Mouse (Mus musculus) adrenal gland, postnatal 10 days (tissue): ENCODE data around the gene Wnt10b. TPM values are rescaled to one million over a fixed set of nuclear protein-coding genes. Genes with fewer than 3 reads are reported as not detected.

Experiments
- DNase-seq: peaks from one replicate; pipeline ENCODE4 v3.0.0; 2021; ENCODE audit warnings: mixed read lengths
- total RNA-seq, 2 experiments: library from RNA; stranded (reverse); gene quantifications; 2 replicates each; pipeline ENCODE4 v1.2.3; 2021

Gene Wnt10b
- total RNA-seq, 2 experiments from 2014 or later: 0.96 to 1.1 TPM

DNA sequence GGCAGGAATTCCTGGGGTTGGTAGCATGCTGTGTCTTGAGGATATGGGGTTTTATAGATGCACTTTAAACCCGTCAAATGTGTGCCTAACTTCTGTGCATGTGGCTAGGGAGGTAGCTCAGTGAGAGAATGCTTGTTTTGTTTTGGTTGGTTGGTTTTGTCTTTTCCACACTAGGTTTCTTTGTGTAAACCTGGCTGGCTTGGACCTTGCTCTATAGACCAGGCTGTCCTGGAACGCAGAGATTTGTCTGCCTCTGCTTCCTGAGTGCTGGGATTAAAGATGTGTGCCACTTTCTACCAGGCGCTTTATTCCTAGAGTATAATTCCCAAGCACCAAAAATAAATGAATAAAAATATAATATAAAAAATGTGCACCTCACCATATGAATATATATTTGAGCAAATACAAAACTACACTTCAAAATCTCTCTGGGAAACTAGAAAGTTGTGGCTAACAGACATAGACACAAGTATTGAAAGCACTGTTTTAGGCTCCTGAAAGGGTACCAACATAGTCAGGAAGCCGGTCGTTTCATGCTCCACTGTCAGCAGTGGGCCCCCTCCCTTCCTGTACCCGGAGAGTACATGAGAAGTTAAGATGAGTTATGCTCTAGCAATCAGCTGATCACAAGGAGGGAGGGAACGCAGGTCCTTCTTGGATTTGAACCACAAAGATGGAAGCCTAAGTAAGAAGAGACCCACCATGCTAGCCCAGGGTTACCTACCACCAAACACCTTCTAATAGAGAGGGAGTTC lies 48.0 kb downstream of the Wnt10b start:
- no peak for DNase-seq

DNA sequence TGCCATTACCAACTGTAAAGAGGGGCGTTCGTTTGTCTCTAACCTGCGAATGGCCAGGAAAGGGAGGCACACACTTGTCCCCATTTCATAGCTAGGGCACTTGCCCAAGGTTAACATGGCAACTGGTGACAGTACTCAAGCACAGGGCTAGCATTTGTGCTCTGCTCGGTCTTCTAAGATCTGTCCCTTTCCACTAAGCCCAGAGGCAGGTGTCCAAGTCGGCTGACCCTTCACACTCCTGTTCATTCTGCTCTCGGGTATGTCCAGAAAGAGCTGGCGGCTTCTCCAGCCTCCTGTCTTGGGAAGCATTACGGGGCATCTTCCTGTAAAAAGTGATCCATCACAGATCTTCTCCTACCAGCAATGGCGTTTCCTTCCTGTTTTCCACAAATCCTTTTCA lies 49.6 kb downstream of the Wnt10b start:
- peak; percentile 21 for DNase-seq

DNA sequence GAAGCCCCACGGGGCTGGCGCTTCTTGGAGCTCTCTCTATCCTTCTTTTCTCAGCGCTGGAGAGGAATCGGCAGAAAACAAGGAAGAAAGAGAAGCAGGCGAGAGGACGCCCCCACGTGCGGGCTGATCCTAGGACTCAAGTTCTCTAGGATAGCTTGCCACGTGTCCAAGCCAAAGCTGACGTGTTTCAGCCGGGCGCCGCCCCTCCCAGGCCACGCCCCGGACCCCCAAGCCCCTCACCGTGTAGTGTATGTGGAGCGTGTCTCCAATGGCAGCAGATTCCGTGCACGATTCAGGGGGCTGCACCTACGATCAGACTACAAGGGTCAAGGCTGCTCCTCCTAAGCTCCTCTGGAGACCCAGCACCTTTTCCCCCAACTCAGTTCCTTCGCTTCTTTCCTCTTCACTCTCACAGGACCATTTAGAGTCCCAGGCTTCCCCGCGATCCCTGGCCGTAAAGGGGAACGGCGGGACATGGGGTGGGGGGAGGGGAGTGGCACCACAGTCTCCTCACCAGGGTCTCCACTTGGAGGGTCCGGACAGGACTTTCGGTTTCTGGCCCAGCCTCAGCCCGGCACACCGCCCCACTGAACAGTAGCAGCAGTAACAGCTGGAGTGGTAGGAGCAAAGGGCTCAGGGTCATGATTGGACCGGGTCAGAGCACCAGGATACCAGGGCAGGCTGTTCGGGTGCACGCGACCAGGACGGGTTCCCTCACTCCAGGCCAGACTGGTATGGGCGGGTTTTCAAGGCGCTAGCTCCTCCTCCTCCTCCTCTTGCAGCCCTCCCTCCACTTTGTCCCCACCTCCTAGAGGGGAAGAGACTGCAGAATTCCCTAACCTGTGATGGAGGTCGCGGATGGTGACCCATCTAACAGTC lies 50.3 kb downstream of the Wnt10b start, which contains the start of gene Fkbp11:
Gene Fkbp11, minus strand, starts transcription at position 756 of the 879 bp plus-strand sequence.
- DNase-seq: peak; percentile 75

DNA sequence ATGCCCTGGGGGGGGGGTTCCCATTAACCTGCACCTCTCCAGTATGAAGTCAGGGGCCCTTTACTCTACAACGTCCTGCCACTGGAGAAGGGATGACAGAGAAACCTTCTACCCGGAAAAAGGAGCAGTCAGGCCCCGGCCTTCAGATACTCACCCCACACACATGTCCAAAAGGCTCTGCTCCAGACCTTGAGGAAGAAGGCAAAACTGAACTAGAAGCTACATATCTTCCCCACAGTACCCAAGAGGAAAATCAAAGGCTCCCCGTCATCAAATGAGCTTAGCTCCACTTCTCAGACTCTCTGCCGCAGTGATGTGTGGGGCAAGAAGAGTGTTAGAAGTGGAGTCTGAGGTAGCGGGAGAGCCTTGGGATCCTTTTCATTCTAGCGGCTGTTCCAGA lies 51.2 kb downstream of the Wnt10b start:
- no peak for DNase-seq

DNA sequence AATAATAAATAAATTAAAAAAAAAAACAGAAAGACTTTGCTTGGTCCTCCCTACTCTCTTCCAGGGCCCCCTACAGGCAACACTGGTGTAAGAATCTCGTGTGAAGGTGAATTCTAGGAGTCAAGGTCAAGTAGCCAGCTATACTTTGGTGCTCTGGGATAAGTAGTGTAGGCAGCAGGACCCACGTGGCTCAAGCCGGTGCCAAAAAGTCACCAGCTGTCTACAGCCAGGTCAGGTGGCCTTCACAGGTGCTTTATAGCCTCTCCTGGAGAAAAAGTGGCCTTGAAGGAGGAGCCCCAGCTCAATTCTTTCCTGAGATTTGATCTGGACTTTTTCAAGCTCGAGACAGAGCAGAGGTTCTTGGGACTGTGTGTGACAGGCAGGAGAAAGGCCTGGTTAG lies 51.9 kb downstream of the Wnt10b start:
- no peak for DNase-seq

DNA sequence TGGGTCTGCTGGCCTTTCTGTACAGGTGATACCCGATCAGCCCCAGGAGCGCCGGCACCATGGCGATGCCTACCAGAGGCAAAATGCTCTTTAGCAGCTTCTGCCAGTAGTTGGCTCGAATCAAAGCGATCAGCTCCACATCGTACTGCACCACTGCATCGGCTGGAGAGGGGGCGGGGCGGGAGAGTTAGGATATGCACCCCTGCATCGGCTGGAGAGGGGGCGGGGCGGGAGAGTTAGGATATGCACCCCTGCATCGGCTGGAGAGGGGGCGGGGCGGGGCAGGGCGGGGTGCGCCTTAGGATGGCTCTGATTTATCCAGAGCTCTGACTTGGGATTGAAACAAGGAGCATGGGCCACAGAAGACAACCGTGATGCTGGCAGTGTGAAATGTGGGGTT lies 53.5 kb downstream of the Wnt10b start:
- DNase-seq: no peak

DNA sequence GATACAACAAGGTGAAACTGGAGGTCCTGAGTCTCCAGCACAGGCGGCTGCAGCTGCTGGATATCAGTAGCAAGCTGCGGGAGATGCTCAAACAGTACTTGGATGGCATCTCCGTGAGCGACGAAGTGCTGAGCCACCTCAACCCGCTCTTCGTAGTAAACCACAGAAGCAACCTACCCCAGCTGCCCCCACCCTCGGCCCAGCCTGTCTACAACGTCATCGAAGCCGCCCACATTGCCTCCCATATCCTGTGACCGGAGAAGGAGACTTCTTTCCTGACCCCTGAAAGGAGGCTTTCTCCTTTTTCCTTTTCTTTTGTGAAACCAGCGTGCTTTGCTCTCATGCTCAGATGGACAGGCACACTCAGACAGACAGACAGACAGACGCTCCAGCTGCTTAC lies 55.1 kb downstream of the Wnt10b start:
- DNase-seq: no peak

DNA sequence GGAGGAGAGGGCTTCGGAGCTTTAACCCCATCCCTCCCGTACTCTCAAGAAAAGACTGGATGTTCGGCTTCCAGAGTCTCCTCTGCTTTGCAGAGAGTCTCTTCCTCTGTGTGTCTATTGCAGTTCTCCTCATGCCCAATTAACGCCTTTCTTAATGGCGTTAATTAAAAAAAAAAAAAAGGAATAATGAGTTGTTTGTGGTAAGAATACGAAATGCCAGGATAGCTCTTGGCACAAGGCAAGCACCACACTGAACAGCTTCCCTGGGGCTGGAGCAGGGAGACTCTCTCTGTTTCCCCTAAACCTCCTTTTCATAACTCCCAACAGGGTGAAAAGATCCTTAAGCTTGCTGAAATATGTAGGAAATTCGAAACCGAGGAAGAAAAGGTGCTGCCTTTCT lies 55.8 kb downstream of the Wnt10b start:
- no peak for DNase-seq

Other genes with a start within 250 kb of the Wnt10b start
- gene Kansl2, start 243.9 kb downstream of the Wnt10b start, total RNA-seq: 10 to 100 TPM; 64.8 to 77.9 TPM
- gene Ccnt1, start 207.2 kb downstream of the Wnt10b start, total RNA-seq: 10 to 100 TPM; 41.5 to 50.0 TPM
- 1 to 10 TPM in 1 of 2 experiments, under 1 TPM in 1; 0.58 to 1.2 TPM for gene 4930415O20Rik, start 207.1 kb downstream of the Wnt10b start, total RNA-seq
- gene Adcy6, start 168.1 kb downstream of the Wnt10b start, total RNA-seq: 100 to 1,000 TPM in 1 of 2 experiments, 10 to 100 TPM in 1; 83.5 to 101 TPM
- gene Cacnb3, start 147.3 kb downstream of the Wnt10b start, total RNA-seq: 10 to 100 TPM; 12.6 to 18.8 TPM
- gene Ddx23, start 115.3 kb downstream of the Wnt10b start, total RNA-seq: 10 to 100 TPM; 55.5 to 72.4 TPM
- gene Rnd1, start 100.7 kb downstream of the Wnt10b start, total RNA-seq: 1 to 10 TPM; 1.9 to 2.3 TPM
- under 1 TPM; 0.61 to 0.63 TPM for gene Ccdc65, start 69.9 kb downstream of the Wnt10b start, total RNA-seq
- 10 to 100 TPM in 1 of 2 experiments, 1 to 10 TPM in 1; 8.8 to 11.9 TPM for gene Fkbp11, start 50.0 kb downstream of the Wnt10b start, total RNA-seq
- gene Arf3, start 14.9 kb downstream of the Wnt10b start, total RNA-seq: 10 to 100 TPM; 92.4 to 94.7 TPM
- gene Wnt1, start 11.7 kb upstream of the Wnt10b start, total RNA-seq: under 1 TPM in 1 of 2 experiments, not detected in 1; 0.12 TPM
- gene Ddn, start 31.3 kb upstream of the Wnt10b start, total RNA-seq: under 1 TPM; 0.09 to 0.21 TPM
- 10 to 100 TPM; 65.7 to 71.5 TPM for gene Prkag1, start 53.4 kb upstream of the Wnt10b start, total RNA-seq
- 10 to 100 TPM; 47.5 to 64.2 TPM for gene Kmt2d, start 93.1 kb upstream of the Wnt10b start, total RNA-seq
- gene Rhebl1, start 116.4 kb upstream of the Wnt10b start, total RNA-seq: 1 to 10 TPM; 2.6 to 4.5 TPM
- 1 to 10 TPM; 2.6 to 3.2 TPM for gene Dhh, start 120.4 kb upstream of the Wnt10b start, total RNA-seq
- 10 to 100 TPM; 17.7 to 27.7 TPM for gene Lmbr1l, start 140.1 kb upstream of the Wnt10b start, total RNA-seq
- gene Tuba1b, start 156.4 kb upstream of the Wnt10b start, total RNA-seq: 100 to 1,000 TPM; 329 to 414 TPM
- not detected for gene Gm49450, start 175.4 kb upstream of the Wnt10b start, total RNA-seq
- gene Tuba1a, start 175.6 kb upstream of the Wnt10b start, total RNA-seq: 100 to 1,000 TPM; 202 to 313 TPM